Mouse (Mus musculus): ENCODE results near the gene Golph3.

DNA sequence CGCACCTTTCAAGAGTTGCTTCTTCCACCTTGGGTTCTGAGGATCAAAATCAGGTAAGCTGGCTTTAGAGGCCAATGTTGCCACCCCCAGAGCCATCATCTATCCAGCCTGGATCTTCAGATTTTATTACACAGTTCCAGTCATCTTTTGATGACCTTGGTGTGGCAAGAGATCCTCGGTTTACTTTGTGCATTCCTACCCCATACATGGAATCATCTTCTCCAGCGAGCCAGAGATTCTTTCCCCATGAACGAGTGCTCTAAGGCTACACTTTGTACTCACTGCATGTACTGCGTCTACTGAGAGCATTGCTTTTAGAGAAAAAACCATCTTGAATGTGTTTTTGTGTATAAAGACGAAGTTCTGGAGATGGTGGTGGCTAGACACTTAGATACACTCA lies 34.0 kb downstream of the Golph3 start:
- TF ChIP-seq CTCF (IDR thresholded peaks at IDR 0.05; ENCODE audit: borderline replicate concordance, insufficient read depth, low read length) (no peak), POLR2A (IDR thresholded peaks at IDR 0.05; ENCODE audit: low read depth, low read length) (no peak)
